Mouse (Mus musculus): Measurements from ENCODE around the gene Ptp4a2. TPM values are rescaled to one million over a fixed set of nuclear protein-coding genes. Genes with fewer than 3 reads are reported as not detected.

Ptp4a2 gene
- total and polyA plus RNA-seq, 3 experiments = 118 to 619 (median 119) TPM

DNA sequence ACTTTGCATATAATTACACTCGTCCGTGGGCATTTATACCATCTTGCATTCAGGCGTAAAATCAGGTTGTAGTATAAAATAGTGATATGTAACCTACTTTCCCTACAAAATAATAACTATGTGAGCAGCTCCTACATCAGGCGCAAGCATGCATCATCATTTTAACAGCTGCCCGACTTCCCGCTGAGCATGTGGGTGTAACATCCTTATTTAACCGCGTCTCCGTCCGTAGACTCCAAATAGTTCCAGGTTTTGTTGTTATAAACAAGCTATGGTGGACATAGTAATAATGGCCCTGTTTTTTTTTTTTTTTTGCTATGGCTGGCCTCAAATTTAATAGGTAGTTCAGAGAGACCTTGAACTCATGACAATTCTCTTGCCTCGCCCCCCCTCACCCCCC lies 64.4 kb downstream of the Ptp4a2 start (continued):
- no peak for TF ChIP-seq POLR2AphosphoS2 (IDR thresholded peaks at IDR 0.05; ENCODE audit: low read length)
- TF ChIP-seq NRF1 (IDR thresholded peaks at IDR 0.05; ENCODE audit: insufficient read depth, low read depth, low read length, poor library complexity, severe bottlenecking) = no peak
- TF ChIP-seq NELFE (IDR thresholded peaks at IDR 0.05; ENCODE audit: low read depth, low read length) = no peak
- TF ChIP-seq GABPA (IDR thresholded peaks at IDR 0.05; ENCODE audit: low read depth, low read length) = no peak
- no peak for TF ChIP-seq POLR2A (IDR thresholded peaks at IDR 0.05; ENCODE audit: control insufficient read depth in 1 of 2, insufficient read depth in 1 of 2, low read depth in 1 of 2, low read length in 2 of 2, poor library complexity in 1 of 2)
- peak; percentile 31; the same call in 1 of the 2 replicates for TF ChIP-seq MAZ (IDR thresholded peaks at IDR 0.05; ENCODE audit: low read depth, low read length)
- no peak for TF ChIP-seq ZMIZ1 (IDR thresholded peaks at IDR 0.05; ENCODE audit: low read depth, low read length)
- no peak for TF ChIP-seq POLR2AphosphoS5 (IDR thresholded peaks at IDR 0.05; ENCODE audit: borderline replicate concordance, low read depth, low read length)
- TF ChIP-seq ZC3H11A (IDR thresholded peaks at IDR 0.05; ENCODE audit: low read depth, low read length) = no peak
- no peak for TF ChIP-seq BHLHE40 (IDR thresholded peaks at IDR 0.05; ENCODE audit: borderline replicate concordance, low read depth, low read length)
- no peak for TF ChIP-seq RAD21 (IDR thresholded peaks at IDR 0.05; ENCODE audit: low read depth, low read length)

DNA sequence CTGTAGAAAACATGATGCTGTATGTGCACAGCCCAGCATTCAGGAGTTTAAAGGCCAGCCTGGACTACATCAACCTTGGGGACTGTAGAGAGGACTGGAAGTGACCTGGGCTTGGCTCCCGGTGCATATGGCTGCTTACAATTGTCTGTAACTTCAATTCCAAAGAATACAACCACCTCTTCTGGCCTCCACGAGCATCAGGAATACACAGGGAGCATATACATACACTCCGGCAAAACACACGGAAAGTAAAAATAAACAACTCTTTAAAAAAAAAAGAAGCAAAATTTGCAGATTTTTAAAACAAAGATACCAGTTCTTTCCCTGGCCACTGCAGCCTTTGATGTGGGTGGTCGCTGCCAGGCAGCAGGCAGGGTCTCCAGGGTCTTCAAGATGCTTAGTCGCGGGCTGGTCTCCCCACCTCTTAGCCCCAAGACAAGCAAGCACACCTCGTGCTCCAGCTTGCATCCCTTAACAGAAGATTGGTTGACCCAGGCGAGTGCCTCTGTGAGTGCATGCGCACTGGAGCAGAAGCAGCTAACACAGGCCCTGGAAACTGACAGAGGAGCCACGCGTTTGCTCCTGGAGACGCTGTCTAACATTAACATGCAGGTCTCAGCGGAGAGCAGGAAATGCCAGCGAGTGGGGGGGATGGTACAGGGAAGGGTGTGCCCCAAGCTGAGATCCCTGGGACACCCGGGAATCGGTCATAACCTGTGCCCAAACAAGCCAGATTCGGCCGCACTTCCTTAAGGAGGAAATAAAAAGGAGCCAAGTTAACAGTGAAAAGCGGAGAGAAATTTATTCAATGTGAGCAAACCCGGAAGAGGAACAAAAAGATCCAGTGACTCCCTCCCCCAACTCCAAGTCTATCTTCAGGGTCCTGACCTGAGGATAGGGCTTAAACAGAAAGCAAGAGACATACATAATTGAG lies 66.1 kb downstream of the Ptp4a2 start:
- peaks cover 3 to 15% of the 10 kb centered on the region in 2 experiments for H3K4me1 ChIP-seq (ENCODE audit: control insufficient read depth in 1 of 2, insufficient read depth in 2 of 2, low read length in 2 of 2)
- peaks cover 0 to 6% of the 10 kb centered on the region in 2 experiments; a peak in 2 of 4 replicates for H3K36me3 ChIP-seq (ENCODE audit: control insufficient read depth in 1 of 2, insufficient read depth in 2 of 2, low read length in 2 of 2)
- peak overlapping the region; percentile 97 for H3K27ac ChIP-seq (ENCODE audit: control insufficient read depth, low read depth, low read length)
- H3K27me3 ChIP-seq (ENCODE audit: control insufficient read depth in 1 of 2, insufficient read depth in 2 of 2, low read length in 2 of 2) = no peaks in the 10 kb centered on the region
- H3K79me2 ChIP-seq (ENCODE audit: control insufficient read depth, insufficient read depth, low read length, poor library complexity) = peaks cover 2% of the 10 kb centered on the region; the same call in 1 of the 2 replicates
- no peaks in the 10 kb centered on the region for H3K9me3 ChIP-seq (replicated peaks; ENCODE audit: insufficient read depth, low read length)
- DNase-seq (ENCODE audit: low read depth, low spot score) = peak; percentile 95
- peak overlapping the region; percentile 79 for H3K9ac ChIP-seq (ENCODE audit: control insufficient read depth, low read depth, low read length, poor library complexity, severe bottlenecking)
- peak overlapping the region; percentile 67 to 75 for H3K4me3 ChIP-seq (ENCODE audit: control insufficient read depth in 1 of 2, insufficient read depth in 1 of 2, low read depth in 2 of 2, low read length in 2 of 2)
- TF ChIP-seq POLR2A (IDR thresholded peaks at IDR 0.05; ENCODE audit: control insufficient read depth in 1 of 2, insufficient read depth in 1 of 2, low read depth in 1 of 2, low read length in 2 of 2, poor library complexity in 1 of 2) (peak; percentile 60 to 92), E2F4 (IDR thresholded peaks at IDR 0.05; ENCODE audit: borderline replicate concordance, low read depth, low read length) (0 out of 2 replicates have a peak, but pooled peaks have one; percentile 37), EP300 (IDR thresholded peaks at IDR 0.05; ENCODE audit: low read depth in 1 of 2, low read length in 2 of 2) (peak in 1 of 2 experiments; percentile 50; a peak in 2 of 4 replicates), CHD1 (IDR thresholded peaks at IDR 0.05; ENCODE audit: low read depth, low read length) (peak; percentile 97; the same call in 1 of the 2 replicates), MYB (IDR thresholded peaks at IDR 0.05; ENCODE audit: low read depth, low read length) (no peak), MAX (IDR thresholded peaks at IDR 0.05; ENCODE audit: low read length) (peak; percentile 91), ZKSCAN1 (IDR thresholded peaks at IDR 0.05; ENCODE audit: low read depth, low read length) (no peak), POLR2AphosphoS2 (IDR thresholded peaks at IDR 0.05; ENCODE audit: low read length) (peak; percentile 82), RAD21 (IDR thresholded peaks at IDR 0.05; ENCODE audit: low read depth, low read length) (no peak), MAZ (IDR thresholded peaks at IDR 0.05; ENCODE audit: low read depth, low read length) (peak; percentile 35; the same call in 1 of the 2 replicates), POLR2AphosphoS5 (IDR thresholded peaks at IDR 0.05; ENCODE audit: borderline replicate concordance, low read depth, low read length) (no peak; the same call in 1 of the 2 replicates), USF1 (IDR thresholded peaks at IDR 0.05; ENCODE audit: low read depth, low read length) (no peak), ETS1 (IDR thresholded peaks at IDR 0.05; ENCODE audit: low read depth, low read length) (peak; percentile 60; the same call in 1 of the 2 replicates), HCFC1 (IDR thresholded peaks at IDR 0.05; ENCODE audit: low read depth, low read length) (peak; percentile 71), TBP (IDR thresholded peaks at IDR 0.05; ENCODE audit: low read depth, low read length) (peak; percentile 80), RCOR1 (IDR thresholded peaks at IDR 0.05; ENCODE audit: low read depth, low read length) (0 out of 2 replicates have a peak, but pooled peaks have one; percentile 9), NRF1 (IDR thresholded peaks at IDR 0.05; ENCODE audit: insufficient read depth, low read depth, low read length, poor library complexity, severe bottlenecking) (peak; percentile 82), SIN3A (IDR thresholded peaks at IDR 0.05; ENCODE audit: low read length) (peak; percentile 75; the same call in 1 of the 2 replicates), MYC (IDR thresholded peaks at IDR 0.05; ENCODE audit: low read depth, low read length) (peak; percentile 97), ELF1 (IDR thresholded peaks at IDR 0.05; ENCODE audit: low read depth, low read length) (peak; percentile 90), ZMIZ1 (IDR thresholded peaks at IDR 0.05; ENCODE audit: low read depth, low read length) (peak; percentile 69; the same call in 1 of the 2 replicates), ZNF384 (IDR thresholded peaks at IDR 0.05; ENCODE audit: low read depth, low read length) (peak; percentile 44; the same call in 1 of the 2 replicates), NELFE (IDR thresholded peaks at IDR 0.05; ENCODE audit: low read depth, low read length) (peak; percentile 91), CTCF (IDR thresholded peaks at IDR 0.05 in 2 of 3, conservative IDR thresholded peaks at IDR 0.05 in 1 of 3; ENCODE audit: control insufficient read depth in 1 of 3, insufficient read depth in 1 of 3, low read depth in 2 of 3, low read length in 3 of 3, poor library complexity in 1 of 3, severe bottlenecking in 1 of 3) (no peak), MAFK (IDR thresholded peaks at IDR 0.05; ENCODE audit: borderline replicate concordance, low read depth, low read length) (no peak), ZC3H11A (IDR thresholded peaks at IDR 0.05; ENCODE audit: low read depth, low read length) (no peak), MXI1 (IDR thresholded peaks at IDR 0.05; ENCODE audit: low read depth, low read length) (peak; percentile 97), GABPA (IDR thresholded peaks at IDR 0.05; ENCODE audit: low read depth, low read length) (no peak)
